Mouse (Mus musculus) spleen, postnatal 36 days (tissue): ENCODE data around the gene Sbf1.

Experiments used
- DNase-seq, 2 experiments: peaks; one replicate each; pipeline ENCODE4 v3.0.0; 2022; ENCODE audit warnings: low spot score in 2 of 2, mixed read lengths in 1 of 2

Sbf1 gene

GRCm38 (mm10) chr15:89284094-89284493 lies 31.0 kb downstream of the Sbf1 start:
- DNase-seq: no peak

GRCm38 (mm10) chr15:89282546-89282945 lies 32.6 kb downstream of the Sbf1 start:
- DNase-seq: no peak

- DNase-seq: no peak
These were observed 37.7 kb downstream of the Sbf1 start for GRCm38 (mm10) chr15:89277366-89277765.

GRCm38 (mm10) chr15:89275497-89275896 lies 39.6 kb downstream of the Sbf1 start:
- DNase-seq: no peak

GRCm38 (mm10) chr15:89264485-89264884 lies 50.6 kb downstream of the Sbf1 start:
- no peak for DNase-seq

GRCm38 (mm10) chr15:89258997-89259396 lies 56.1 kb downstream of the Sbf1 start:
- DNase-seq: no peak

GRCm38 (mm10) chr15:89255330-89255729 lies 59.8 kb downstream of the Sbf1 start:
- DNase-seq: no peak

- DNase-seq: no peak
These were observed 66.0 kb downstream of the Sbf1 start for GRCm38 (mm10) chr15:89249063-89249462.

GRCm38 (mm10) chr15:89241025-89241424 lies 74.1 kb downstream of the Sbf1 start:
- no peak for DNase-seq

GRCm38 (mm10) chr15:89239751-89240392 lies 75.2 kb downstream of the Sbf1 start:
- DNase-seq: no peak
